Mouse (Mus musculus) thymus, postnatal 0 days (tissue): ENCODE results near the gene Olfr828. TPM values are rescaled to one million over a fixed set of nuclear protein-coding genes. Genes with fewer than 3 reads are reported as not detected.

Experiments
- DNase-seq: peaks from one replicate; pipeline ENCODE4 v3.0.0-alpha.2; 2015; ENCODE audit warnings: low spot score
- polyA plus RNA-seq: library from polyadenylated mRNA; unstranded; fragments of >200 nt; fragmentation: Nextera tagmentation; extraction: Ambion mirVana; gene quantifications from 2 replicates; pipeline ENCODE4 v1.2.1, GENCODE M21; 2015

Olfr828 gene
- polyA plus RNA-seq = not detected in 2 replicates

DNA sequence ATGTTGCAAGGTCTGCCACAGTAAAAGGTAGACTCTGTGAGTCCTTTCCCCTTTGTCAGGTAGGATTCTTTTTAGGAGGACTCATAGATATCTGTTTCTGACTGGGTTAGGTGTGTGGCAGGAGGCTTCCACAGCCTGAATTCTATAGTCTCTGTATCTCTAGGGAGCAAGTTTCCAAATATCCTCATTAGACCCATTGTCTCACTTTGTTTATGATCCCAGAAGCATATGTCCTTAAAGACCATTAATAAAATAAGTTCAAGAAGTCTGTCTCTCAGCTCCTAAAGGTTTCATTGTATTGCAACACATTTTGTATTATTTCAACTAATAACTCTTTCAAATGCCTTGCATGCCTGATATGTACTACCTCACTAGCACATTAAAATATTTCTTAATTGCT, at the start of gene Olfr828:
TSS of gene Olfr828 (minus strand) at position 101 of the 400 bp plus-strand sequence.
- DNase-seq = no peak

DNA sequence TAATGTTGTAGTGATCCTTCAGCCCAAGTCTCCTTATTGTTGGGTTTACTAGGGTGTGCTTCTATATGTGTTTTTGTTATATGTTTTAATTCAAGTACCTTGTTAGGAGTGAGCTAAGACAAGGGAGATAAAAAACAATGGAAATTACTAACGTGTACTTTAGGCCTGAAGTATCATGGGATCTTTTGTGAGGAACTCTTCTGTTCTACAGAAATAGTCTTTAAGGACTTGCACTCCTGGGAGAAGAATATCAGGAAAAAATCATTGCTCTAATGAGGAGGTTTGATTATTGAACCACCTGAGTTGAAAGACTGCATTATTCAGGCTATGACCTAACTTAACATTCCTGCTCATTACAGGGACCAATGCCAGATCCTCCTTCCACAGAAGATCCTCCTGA, 35.3 kb upstream of the Olfr828 start, which contains the start of gene Olfr829:
TSS of gene Olfr829 (plus strand) at position 301 of the 400 bp plus-strand sequence.
- no peak for DNase-seq

DNA sequence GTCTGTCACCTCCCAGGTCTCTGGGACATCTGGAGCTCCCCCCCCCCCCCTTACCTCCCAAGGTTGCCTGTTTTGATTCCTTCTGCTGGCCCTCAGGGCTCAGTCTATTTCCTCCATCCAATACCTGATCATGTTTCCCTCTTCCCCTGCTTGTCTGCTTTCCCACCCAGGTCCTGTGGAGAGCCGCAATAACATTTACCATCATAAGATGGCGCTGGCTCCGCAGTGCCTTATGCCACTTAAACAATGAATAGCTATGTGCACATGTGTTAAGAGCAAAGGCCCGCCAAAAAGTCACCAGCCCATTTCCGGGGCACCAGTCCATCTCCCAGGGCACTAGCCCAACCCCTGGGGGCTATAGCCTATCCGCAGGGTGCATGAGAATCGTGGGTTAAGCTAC, 34.0 kb downstream of the Olfr828 start:
- DNase-seq = no peak

DNA sequence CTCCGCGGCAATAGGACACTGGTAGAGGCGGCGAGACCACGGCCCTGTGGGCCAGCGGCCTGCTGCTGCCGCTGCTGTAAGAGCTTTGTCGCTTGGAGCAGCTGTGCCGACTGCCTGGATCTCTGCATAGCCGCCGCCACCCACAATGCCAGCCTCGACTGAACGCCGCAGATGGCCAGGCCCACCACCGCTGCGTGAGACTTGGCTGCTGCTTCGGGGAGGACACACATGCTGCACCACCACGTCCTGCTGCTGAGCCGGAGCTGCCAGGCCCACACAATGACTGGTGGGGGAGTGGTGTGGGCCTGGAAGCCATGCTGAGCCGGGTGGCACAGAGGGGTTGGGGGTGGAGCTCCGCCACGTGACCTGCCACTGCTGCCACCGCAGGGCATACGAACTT, 39.9 kb downstream of the Olfr828 start:
- no peak for DNase-seq

DNA sequence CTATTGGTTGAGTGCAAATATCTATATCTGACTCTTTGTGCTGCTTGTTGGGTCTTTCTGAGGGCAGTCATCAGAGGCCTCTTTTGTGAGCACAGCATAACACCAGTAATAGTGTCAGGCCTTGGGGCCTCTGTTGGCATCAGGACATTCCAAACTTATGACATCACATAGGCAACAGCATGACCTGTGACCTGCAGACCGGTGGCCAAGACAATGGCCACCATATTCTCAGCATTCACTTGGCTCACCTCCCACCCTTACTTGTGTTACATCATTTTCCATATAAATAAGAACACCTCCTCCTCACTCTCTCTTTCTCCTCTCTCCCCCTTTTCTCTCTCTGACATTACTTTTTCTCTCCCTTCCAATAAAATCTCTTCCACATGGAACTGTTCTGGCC, 40.3 kb downstream of the Olfr828 start:
- no peak for DNase-seq

Other genes with a start within 250 kb of the Olfr828 start
- gene Muc16, start 145.0 kb downstream of the Olfr828 start, polyA plus RNA-seq = 0.34 and 0.36 TPM in 2 replicates
- gene Olfr24, start 55.5 kb downstream of the Olfr828 start, polyA plus RNA-seq = not detected in 2 replicates
- 0.09 TPM in 1 of 2 replicates, not detected in the other for gene Olfr829, start 35.4 kb upstream of the Olfr828 start, polyA plus RNA-seq
- not detected in 2 replicates for gene Olfr830, start 55.2 kb upstream of the Olfr828 start, polyA plus RNA-seq
- not detected in 2 replicates for gene Olfr832, start 117.6 kb upstream of the Olfr828 start, polyA plus RNA-seq
- not detected in 2 replicates for gene Olfr834, start 168.5 kb upstream of the Olfr828 start, polyA plus RNA-seq
- not detected in 2 replicates for gene Olfr835, start 213.2 kb upstream of the Olfr828 start, polyA plus RNA-seq